Mouse (Mus musculus): ENCODE data around the gene Zfp341. TPM values are rescaled to one million over a fixed set of nuclear protein-coding genes. Genes with fewer than 3 reads are reported as not detected.
A peak's percentile ranks its signal among the peaks of the same experiment; 100 is the strongest.

Gene Zfp341
- polyA plus RNA-seq, 1 experiment, result 3.8 TPM

DNA sequence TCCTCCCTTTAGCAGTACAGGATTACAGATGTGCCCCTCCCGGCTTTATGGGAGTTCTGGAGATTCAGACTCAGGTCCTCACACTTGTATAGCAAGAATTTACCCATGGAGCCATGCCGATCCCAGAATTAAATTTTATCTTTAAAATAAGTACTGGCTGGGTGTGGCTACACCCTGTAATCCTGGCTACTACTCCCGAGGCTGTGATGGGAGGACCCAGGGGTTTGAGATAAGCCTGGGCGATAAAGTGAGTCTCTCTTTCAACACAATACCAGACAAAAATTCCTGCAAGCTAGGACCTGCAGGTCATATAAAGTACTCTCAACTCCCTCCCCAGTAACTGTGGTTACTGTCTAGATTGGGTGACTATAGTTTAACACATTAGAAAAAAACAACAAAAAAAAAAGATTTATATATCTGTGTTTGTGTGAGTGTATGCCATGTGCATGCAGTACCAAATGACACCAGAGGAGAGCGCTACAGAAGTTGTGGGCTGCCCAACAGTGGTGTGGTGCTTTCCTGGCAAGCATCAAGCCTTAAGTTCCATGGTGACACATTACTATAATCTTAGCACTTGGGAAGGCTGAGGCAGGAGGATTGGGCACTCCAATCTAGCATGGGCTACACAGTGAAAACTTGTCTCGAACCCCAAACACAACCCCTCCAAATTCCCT, 29.8 kb downstream of the Zfp341 start:
- H3K4me1 ChIP-seq (ENCODE audit: control insufficient read depth, insufficient read depth, low read length), result no peaks in the 10 kb centered on the region
- H3K27me3 ChIP-seq (ENCODE audit: control insufficient read depth, insufficient read depth, low read length, poor library complexity, severe bottlenecking), result no peaks in the 10 kb centered on the region
- H3K9ac ChIP-seq (ENCODE audit: low read depth, poor library complexity, severe bottlenecking), result no peak overlapping the region
- 0 out of 2 replicates have a peak, but pooled peaks cover 3% of the 10 kb centered on the region for H3K36me3 ChIP-seq (ENCODE audit: control insufficient read depth, insufficient read depth, low read length, poor library complexity, severe bottlenecking)
- TF ChIP-seq CTCF (IDR thresholded peaks at IDR 0.05; ENCODE audit: low read depth, low read length), result peak; percentile 34
- no peak for TF ChIP-seq POLR2A (IDR thresholded peaks at IDR 0.05; ENCODE audit: insufficient read depth, low read length)
- H3K27ac ChIP-seq (ENCODE audit: insufficient read depth, low read length), result no peak overlapping the region
- H3K4me3 ChIP-seq (ENCODE audit: low read depth, low read length), result no peak overlapping the region
- 0 out of 2 replicates have a peak, but pooled peaks cover 5% of the 10 kb centered on the region for H3K9me3 ChIP-seq (replicated peaks; ENCODE audit: control insufficient read depth, insufficient read depth, low read length, poor library complexity, severe bottlenecking)

DNA sequence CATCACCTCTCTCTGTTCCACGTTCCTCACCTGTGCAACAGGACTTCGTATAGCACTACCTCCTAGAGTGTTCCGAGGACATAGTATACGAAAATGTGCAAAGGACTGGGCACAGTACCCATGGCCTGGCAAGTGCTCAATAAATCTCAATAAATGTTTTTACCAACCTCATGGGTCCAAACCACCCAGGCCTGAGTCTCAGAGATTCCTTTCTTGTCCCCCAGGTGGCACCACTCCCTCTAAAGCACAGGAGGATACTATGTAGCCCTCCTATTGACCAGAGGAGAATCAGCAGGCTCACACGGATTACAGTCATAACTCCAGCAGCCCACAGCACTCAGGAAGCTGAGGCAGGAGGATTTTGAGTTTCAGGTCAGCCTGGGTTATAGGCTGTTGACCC, 33.5 kb downstream of the Zfp341 start:
- Histone ChIP-seq H3K27ac (ENCODE audit: insufficient read depth, low read length) (no peak overlapping the region), H3K36me3 (ENCODE audit: control insufficient read depth, insufficient read depth, low read length, poor library complexity, severe bottlenecking) (no peaks in the 10 kb centered on the region), H3K27me3 (ENCODE audit: control insufficient read depth, insufficient read depth, low read length, poor library complexity, severe bottlenecking) (no peaks in the 10 kb centered on the region), H3K4me1 (ENCODE audit: control insufficient read depth, insufficient read depth, low read length) (no peaks in the 10 kb centered on the region), H3K9me3 (replicated peaks; ENCODE audit: control insufficient read depth, insufficient read depth, low read length, poor library complexity, severe bottlenecking) (no peaks in the 10 kb centered on the region; the same call in 1 of the 2 replicates), H3K4me3 (ENCODE audit: low read depth, low read length) (no peak overlapping the region), H3K9ac (ENCODE audit: low read depth, poor library complexity, severe bottlenecking) (no peak overlapping the region)
- TF ChIP-seq CTCF (IDR thresholded peaks at IDR 0.05; ENCODE audit: low read depth, low read length) (peak; percentile 45), EP300 (IDR thresholded peaks at IDR 0.05; ENCODE audit: insufficient read depth, low read depth, low read length) (no peak)

DNA sequence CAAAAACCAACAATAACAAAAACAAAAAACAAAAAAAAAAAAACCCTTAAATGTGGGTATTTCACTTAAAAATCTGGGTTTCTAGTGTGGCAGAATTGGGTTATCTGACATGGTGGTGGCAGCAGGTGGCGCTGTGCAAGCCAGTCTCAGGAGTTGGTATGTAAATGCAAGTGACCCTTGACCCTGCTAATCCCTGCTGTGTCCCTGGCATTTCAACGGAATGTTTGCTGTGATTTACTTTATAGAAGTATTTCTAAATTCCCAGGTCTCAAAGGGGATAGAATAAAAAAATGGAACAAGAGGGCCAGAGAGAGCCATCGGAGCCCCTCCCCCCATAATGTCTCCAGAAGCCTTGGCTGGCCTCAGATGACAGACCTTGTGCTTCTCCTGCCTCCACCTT, 35.0 kb downstream of the Zfp341 start:
- TF ChIP-seq CTCF (IDR thresholded peaks at IDR 0.05; ENCODE audit: low read depth, low read length) (peak; percentile 79), POLR2A (IDR thresholded peaks at IDR 0.05; ENCODE audit: insufficient read depth, low read length) (no peak), EP300 (IDR thresholded peaks at IDR 0.05; ENCODE audit: insufficient read depth, low read depth, low read length) (no peak)
- Histone ChIP-seq H3K9me3 (replicated peaks; ENCODE audit: control insufficient read depth, insufficient read depth, low read length, poor library complexity, severe bottlenecking) (no peaks in the 10 kb centered on the region; the same call in 1 of the 2 replicates), H3K27ac (ENCODE audit: insufficient read depth, low read length) (no peak overlapping the region)

DNA sequence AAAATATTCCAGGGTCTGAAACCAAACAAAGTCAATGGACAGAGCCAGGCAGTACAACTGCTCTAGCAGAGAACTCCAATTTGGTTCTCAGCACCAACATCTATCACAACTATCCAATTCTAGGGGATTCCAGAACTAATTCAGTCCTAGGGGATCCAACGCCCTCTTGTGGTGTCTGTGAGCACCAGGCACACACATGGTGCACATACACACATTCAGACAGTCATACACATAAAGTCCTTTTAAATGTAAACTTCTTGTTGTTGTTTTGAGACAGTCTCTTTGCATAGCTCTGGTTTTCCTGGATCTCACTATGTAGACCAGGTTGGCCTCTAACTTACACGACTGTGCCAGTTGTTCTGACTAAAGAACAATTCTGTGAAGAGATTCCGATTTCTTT, 37.3 kb downstream of the Zfp341 start:
- H3K9me3 ChIP-seq (replicated peaks; ENCODE audit: control insufficient read depth, insufficient read depth, low read length, poor library complexity, severe bottlenecking), result no peaks in the 10 kb centered on the region; the same call in 1 of the 2 replicates
- H3K4me1 ChIP-seq (ENCODE audit: control insufficient read depth, insufficient read depth, low read length), result no peaks in the 10 kb centered on the region
- H3K9ac ChIP-seq (ENCODE audit: low read depth, poor library complexity, severe bottlenecking), result no peak overlapping the region
- H3K27ac ChIP-seq (ENCODE audit: insufficient read depth, low read length), result peak overlapping the region; percentile 82; the same call in 1 of the 2 replicates
- no peaks in the 10 kb centered on the region for H3K36me3 ChIP-seq (ENCODE audit: control insufficient read depth, insufficient read depth, low read length, poor library complexity, severe bottlenecking)
- H3K27me3 ChIP-seq (ENCODE audit: control insufficient read depth, insufficient read depth, low read length, poor library complexity, severe bottlenecking), result no peaks in the 10 kb centered on the region
- TF ChIP-seq POLR2A (IDR thresholded peaks at IDR 0.05; ENCODE audit: insufficient read depth, low read length) (no peak), EP300 (IDR thresholded peaks at IDR 0.05; ENCODE audit: insufficient read depth, low read depth, low read length) (no peak), CTCF (IDR thresholded peaks at IDR 0.05; ENCODE audit: low read depth, low read length) (peak; percentile 4)
- H3K4me3 ChIP-seq (ENCODE audit: low read depth, low read length), result no peak overlapping the region

More for the DNA sequence above, 35.0 kb downstream of the Zfp341 start:
- Histone ChIP-seq H3K4me3 (ENCODE audit: low read depth, low read length) (no peak overlapping the region), H3K4me1 (ENCODE audit: control insufficient read depth, insufficient read depth, low read length) (no peaks in the 10 kb centered on the region), H3K36me3 (ENCODE audit: control insufficient read depth, insufficient read depth, low read length, poor library complexity, severe bottlenecking) (no peaks in the 10 kb centered on the region), H3K9ac (ENCODE audit: low read depth, poor library complexity, severe bottlenecking) (no peak overlapping the region), H3K27me3 (ENCODE audit: control insufficient read depth, insufficient read depth, low read length, poor library complexity, severe bottlenecking) (no peaks in the 10 kb centered on the region)

DNA sequence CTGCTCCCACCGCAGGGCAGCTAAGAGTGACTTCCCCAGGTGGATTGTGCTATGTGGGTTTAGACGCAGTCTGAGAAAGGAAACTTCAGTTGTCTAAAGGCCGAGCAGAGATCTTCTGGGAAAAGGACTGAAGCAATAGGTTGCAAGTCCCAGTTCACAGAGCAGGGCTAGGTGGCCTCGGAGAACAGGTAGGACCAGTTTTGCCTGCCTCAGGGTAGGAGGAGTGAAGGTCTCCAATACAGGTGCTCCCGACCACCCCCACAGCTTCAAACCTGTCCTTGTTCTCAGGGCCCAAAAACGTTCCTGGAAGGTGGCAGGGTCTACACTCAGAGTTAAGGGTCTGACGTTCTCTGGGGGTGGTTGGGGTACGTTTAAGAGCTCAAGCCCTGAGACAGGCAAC, 38.3 kb downstream of the Zfp341 start, which contains the start of gene Chmp4b:
Gene Chmp4b (plus strand): TSS at position 343 of the 400 bp plus-strand sequence.
- Histone ChIP-seq H3K4me1 (ENCODE audit: control insufficient read depth, insufficient read depth, low read length) (no peaks in the 10 kb centered on the region), H3K27ac (ENCODE audit: insufficient read depth, low read length) (peak within 1 kb of the TSS; percentile 82), H3K4me3 (ENCODE audit: low read depth, low read length) (peak within 1 kb of the TSS; percentile 22), H3K9ac (ENCODE audit: low read depth, poor library complexity, severe bottlenecking) (no peak within 1 kb of the TSS), H3K9me3 (replicated peaks; ENCODE audit: control insufficient read depth, insufficient read depth, low read length, poor library complexity, severe bottlenecking) (no peaks in the 10 kb centered on the region; the same call in 1 of the 2 replicates), H3K27me3 (ENCODE audit: control insufficient read depth, insufficient read depth, low read length, poor library complexity, severe bottlenecking) (no peaks in the 10 kb centered on the region), H3K36me3 (ENCODE audit: control insufficient read depth, insufficient read depth, low read length, poor library complexity, severe bottlenecking) (no peaks in the 10 kb centered on the region)
- peak; percentile 95 for TF ChIP-seq EP300 (IDR thresholded peaks at IDR 0.05; ENCODE audit: insufficient read depth, low read depth, low read length)
- TF ChIP-seq CTCF (IDR thresholded peaks at IDR 0.05; ENCODE audit: low read depth, low read length), result no peak

DNA sequence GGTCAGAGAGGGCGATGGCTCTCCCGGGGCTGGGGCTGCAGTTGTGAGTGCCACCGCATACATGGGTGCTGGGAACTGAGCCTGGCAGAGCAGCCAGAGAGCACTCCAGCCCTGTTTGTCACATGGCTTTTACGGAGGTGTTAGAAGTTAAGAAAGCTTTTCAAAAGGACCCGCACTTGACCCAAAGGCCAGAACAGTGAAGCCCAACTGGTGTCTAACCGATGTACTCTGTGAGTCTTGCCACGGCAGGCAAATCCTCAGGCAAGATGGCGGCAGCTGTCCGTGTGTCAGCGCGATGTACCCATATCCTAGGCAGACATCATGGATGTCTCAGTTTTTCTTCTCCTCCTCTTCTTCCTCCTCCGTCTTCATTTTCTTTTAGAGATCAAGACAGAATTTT, 41.9 kb downstream of the Zfp341 start:
- H3K9me3 ChIP-seq (replicated peaks; ENCODE audit: control insufficient read depth, insufficient read depth, low read length, poor library complexity, severe bottlenecking), result no peaks in the 10 kb centered on the region; the same call in 1 of the 2 replicates
- no peaks in the 10 kb centered on the region for H3K27me3 ChIP-seq (ENCODE audit: control insufficient read depth, insufficient read depth, low read length, poor library complexity, severe bottlenecking)
- TF ChIP-seq POLR2A (IDR thresholded peaks at IDR 0.05; ENCODE audit: insufficient read depth, low read length), result no peak
- no peak for TF ChIP-seq CTCF (IDR thresholded peaks at IDR 0.05; ENCODE audit: low read depth, low read length)
- TF ChIP-seq EP300 (IDR thresholded peaks at IDR 0.05; ENCODE audit: insufficient read depth, low read depth, low read length), result no peak
- no peak overlapping the region for H3K27ac ChIP-seq (ENCODE audit: insufficient read depth, low read length)
- H3K36me3 ChIP-seq (ENCODE audit: control insufficient read depth, insufficient read depth, low read length, poor library complexity, severe bottlenecking), result no peaks in the 10 kb centered on the region
- no peaks in the 10 kb centered on the region for H3K4me1 ChIP-seq (ENCODE audit: control insufficient read depth, insufficient read depth, low read length)
- 0 out of 2 replicates have a peak overlapping the region, but pooled peaks have one; percentile 18 for H3K4me3 ChIP-seq (ENCODE audit: low read depth, low read length)
- H3K9ac ChIP-seq (ENCODE audit: low read depth, poor library complexity, severe bottlenecking), result no peak overlapping the region

All from ES-Bruce4 (cell line).